Mouse (Mus musculus) megakaryocyte-erythroid progenitor cell, adult 5-6 weeks (primary cell): ENCODE data around the gene Camta2. TPM values are rescaled to one million over a fixed set of nuclear protein-coding genes. Genes with fewer than 3 reads are reported as not detected.

Source experiments
- ATAC-seq: replicated peaks from 2 replicates; pipeline ENCODE4 v1.8.0; 2016; ENCODE audit warnings: mild to moderate bottlenecking, inconsistent platforms; ENCODE audit not compliant: severe bottlenecking, poor library complexity, low FRiP score, low TSS enrichment
- total RNA-seq, 2 experiments: library from RNA; stranded (forward) in 1 of 2; stranded (reverse) in 1 of 2; fragments of 200-1000, 215-1000 nt in 1 of 2; fragments of >200 nt in 1 of 2; fragmentation: Nextera tagmentation in 1 of 2; gene quantifications; 2 replicates each; pipeline ENCODE4 v1.2.3; 2014 to 2017

Camta2 gene
- total RNA-seq, 2 experiments from 2014 or later = 7.1 to 17.4 TPM

- 0 out of 2 replicates have a peak, but pooled peaks have one; percentile 46 for ATAC-seq
Measured at GRCm38 (mm10) chr11:70630129-70630528, 57.8 kb downstream of the Camta2 start.

- ATAC-seq = 0 out of 2 replicates have a peak, but pooled peaks have one; percentile 56
Measured at GRCm38 (mm10) chr11:70629557-70629956, 58.3 kb downstream of the Camta2 start.

GRCm38 (mm10) chr11:70628431-70628830, 59.5 kb downstream of the Camta2 start:
- ATAC-seq = no peak

- ATAC-seq = no peak
Measured at GRCm38 (mm10) chr11:70626877-70627276, 61.0 kb downstream of the Camta2 start.

GRCm38 (mm10) chr11:70625473-70625872, 62.4 kb downstream of the Camta2 start:
- no peak for ATAC-seq

GRCm38 (mm10) chr11:70623053-70623742, 64.7 kb downstream of the Camta2 start:
- no peak for ATAC-seq

GRCm38 (mm10) chr11:70621972-70622814, 65.7 kb downstream of the Camta2 start:
- peak; percentile 89 for ATAC-seq

Other genes with a start within 250 kb of the Camta2 start
- gene Med11, start 236.2 kb downstream of the Camta2 start, total RNA-seq (2014; fragmentation: Nextera tagmentation) = 25.5 and 34.8 TPM in 2 replicates
- gene Med11, start 236.2 kb downstream of the Camta2 start, total RNA-seq (2017) = 38.6 and 46.5 TPM in 2 replicates
- gene Zmynd15, start 228.7 kb downstream of the Camta2 start, total RNA-seq (2014; fragmentation: Nextera tagmentation) = 0.30 and 0.94 TPM in 2 replicates
- gene Zmynd15, start 228.7 kb downstream of the Camta2 start, total RNA-seq (2017) = not detected in 2 replicates
- gene Cxcl16, start 228.1 kb downstream of the Camta2 start, total RNA-seq (2014; fragmentation: Nextera tagmentation) = 0.99 TPM in 1 of 2 replicates, not detected in the other
- gene Cxcl16, start 228.1 kb downstream of the Camta2 start, total RNA-seq (2017) = 0.08 TPM in 1 of 2 replicates, not detected in the other
- not detected in 2 replicates for gene Tm4sf5, start 182.9 kb downstream of the Camta2 start, total RNA-seq (2014; fragmentation: Nextera tagmentation)
- gene Tm4sf5, start 182.9 kb downstream of the Camta2 start, total RNA-seq (2017) = not detected in 2 replicates
- gene Vmo1, start 173.5 kb downstream of the Camta2 start, total RNA-seq (2014; fragmentation: Nextera tagmentation) = not detected in 2 replicates
- gene Vmo1, start 173.5 kb downstream of the Camta2 start, total RNA-seq (2017) = not detected in 2 replicates
- not detected in 2 replicates for gene Gltpd2, start 168.9 kb downstream of the Camta2 start, total RNA-seq (2014; fragmentation: Nextera tagmentation)
- not detected in 2 replicates for gene Gltpd2, start 168.9 kb downstream of the Camta2 start, total RNA-seq (2017)
- gene Psmb6, start 162.7 kb downstream of the Camta2 start, total RNA-seq (2014; fragmentation: Nextera tagmentation) = 299 and 333 TPM in 2 replicates
- gene Psmb6, start 162.7 kb downstream of the Camta2 start, total RNA-seq (2017) = 225 and 305 TPM in 2 replicates
- not detected in 2 replicates for gene Gm40193, start 155.2 kb downstream of the Camta2 start, total RNA-seq (2014; fragmentation: Nextera tagmentation)
- not detected in 2 replicates for gene Gm40193, start 155.2 kb downstream of the Camta2 start, total RNA-seq (2017)
- not detected in 2 replicates for gene Pld2, start 148.0 kb downstream of the Camta2 start, total RNA-seq (2014; fragmentation: Nextera tagmentation)
- 0.47 TPM in 1 of 2 replicates, not detected in the other for gene Pld2, start 148.0 kb downstream of the Camta2 start, total RNA-seq (2017)
- 44.7 and 61.0 TPM in 2 replicates for gene Mink1, start 125.2 kb downstream of the Camta2 start, total RNA-seq (2014; fragmentation: Nextera tagmentation)
- 18.2 and 19.8 TPM in 2 replicates for gene Mink1, start 125.2 kb downstream of the Camta2 start, total RNA-seq (2017)
- not detected in 2 replicates for gene 4930544D05Rik, start 72.3 kb downstream of the Camta2 start, total RNA-seq (2014; fragmentation: Nextera tagmentation)
- not detected in 2 replicates for gene 4930544D05Rik, start 72.3 kb downstream of the Camta2 start, total RNA-seq (2017)
- gene Chrne, start 68.9 kb downstream of the Camta2 start, total RNA-seq (2014; fragmentation: Nextera tagmentation) = 3.0 TPM in 1 of 2 replicates, not detected in the other
- gene Chrne, start 68.9 kb downstream of the Camta2 start, total RNA-seq (2017) = not detected in 2 replicates
- gene Gp1ba, start 49.0 kb downstream of the Camta2 start, total RNA-seq (2014; fragmentation: Nextera tagmentation) = 3.6 and 10.4 TPM in 2 replicates
- gene Gp1ba, start 49.0 kb downstream of the Camta2 start, total RNA-seq (2017) = 0.50 and 0.85 TPM in 2 replicates
- gene Rnf167, start 40.9 kb downstream of the Camta2 start, total RNA-seq (2014; fragmentation: Nextera tagmentation) = 92.8 and 95.5 TPM in 2 replicates
- 42.3 and 53.4 TPM in 2 replicates for gene Rnf167, start 40.9 kb downstream of the Camta2 start, total RNA-seq (2017)
- gene Slc25a11, start 40.6 kb downstream of the Camta2 start, total RNA-seq (2014; fragmentation: Nextera tagmentation) = 62.3 and 63.1 TPM in 2 replicates
- 33.1 and 36.2 TPM in 2 replicates for gene Slc25a11, start 40.6 kb downstream of the Camta2 start, total RNA-seq (2017)
- gene Pfn1, start 33.5 kb downstream of the Camta2 start, total RNA-seq (2014; fragmentation: Nextera tagmentation) = 1,236 and 1,373 TPM in 2 replicates
- gene Pfn1, start 33.5 kb downstream of the Camta2 start, total RNA-seq (2017) = 377 and 675 TPM in 2 replicates
- gene Eno3, start 30.9 kb downstream of the Camta2 start, total RNA-seq (2014; fragmentation: Nextera tagmentation) = 16.7 and 33.7 TPM in 2 replicates
- 8.4 and 16.5 TPM in 2 replicates for gene Eno3, start 30.9 kb downstream of the Camta2 start, total RNA-seq (2017)
- 61.3 and 88.7 TPM in 2 replicates for gene Spag7, start 18.7 kb downstream of the Camta2 start, total RNA-seq (2014; fragmentation: Nextera tagmentation)
- 59.9 and 60.5 TPM in 2 replicates for gene Spag7, start 18.7 kb downstream of the Camta2 start, total RNA-seq (2017)
- 0.69 TPM in 1 of 2 replicates, not detected in the other for gene Inca1, start 12.1 kb upstream of the Camta2 start, total RNA-seq (2014; fragmentation: Nextera tagmentation)
- 0.42 TPM in 1 of 2 replicates, not detected in the other for gene Inca1, start 12.1 kb upstream of the Camta2 start, total RNA-seq (2017)
- 3.9 and 8.3 TPM in 2 replicates for gene Kif1c, start 12.4 kb upstream of the Camta2 start, total RNA-seq (2014; fragmentation: Nextera tagmentation)
- gene Kif1c, start 12.4 kb upstream of the Camta2 start, total RNA-seq (2017) = 5.4 and 13.2 TPM in 2 replicates
- 3.1 and 5.6 TPM in 2 replicates for gene Zfp3, start 76.1 kb upstream of the Camta2 start, total RNA-seq (2014; fragmentation: Nextera tagmentation)
- 1.6 and 3.9 TPM in 2 replicates for gene Zfp3, start 76.1 kb upstream of the Camta2 start, total RNA-seq (2017)
- gene Scimp, start 124.5 kb upstream of the Camta2 start, total RNA-seq (2014; fragmentation: Nextera tagmentation) = not detected in 2 replicates
- gene Scimp, start 124.5 kb upstream of the Camta2 start, total RNA-seq (2017) = 0.99 TPM in 1 of 2 replicates, not detected in the other
- gene Rabep1, start 156.7 kb upstream of the Camta2 start, total RNA-seq (2014; fragmentation: Nextera tagmentation) = 27.3 and 29.6 TPM in 2 replicates
- gene Rabep1, start 156.7 kb upstream of the Camta2 start, total RNA-seq (2017) = 72.8 and 75.8 TPM in 2 replicates